Mouse (Mus musculus): ENCODE measurements around the gene Ssu2.

The Ssu2 gene

GRCm38 (mm10) chr6:112387947-112388346 is at the start of gene Ssu2:
Ssu2 (minus strand) TSS chr6:112388023.
- ATAC-seq (ENCODE audit: low TSS enrichment), result no peak

- no peak for ATAC-seq (ENCODE audit: low TSS enrichment)
These were observed 38.4 kb upstream of the Ssu2 start for GRCm38 (mm10) chr6:112426018-112426732.

GRCm38 (mm10) chr6:112423746-112424501 is 36.1 kb upstream of the Ssu2 start:
- ATAC-seq (ENCODE audit: low TSS enrichment), result peak; percentile 75

GRCm38 (mm10) chr6:112420883-112421282 is 33.1 kb upstream of the Ssu2 start:
- ATAC-seq (ENCODE audit: low TSS enrichment), result no peak

- ATAC-seq (ENCODE audit: low TSS enrichment), result peak; percentile 66
These were observed 31.5 kb upstream of the Ssu2 start for GRCm38 (mm10) chr6:112419333-112419732.

- no peak for ATAC-seq (ENCODE audit: low TSS enrichment)
These were observed 16.3 kb upstream of the Ssu2 start for GRCm38 (mm10) chr6:112404111-112404510.

GRCm38 (mm10) chr6:112401953-112402683 is 14.3 kb upstream of the Ssu2 start:
- ATAC-seq (ENCODE audit: low TSS enrichment), result peak; percentile 88

- ATAC-seq (ENCODE audit: low TSS enrichment), result no peak
These were observed 9.5 kb upstream of the Ssu2 start for GRCm38 (mm10) chr6:112397351-112397750.

GRCm38 (mm10) chr6:112396352-112396751 is 8.5 kb upstream of the Ssu2 start:
- ATAC-seq (ENCODE audit: low TSS enrichment), result no peak

GRCm38 (mm10) chr6:112388385-112388784 is 562 bp upstream of the Ssu2 start:
- no peak for ATAC-seq (ENCODE audit: low TSS enrichment)

- ATAC-seq (ENCODE audit: low TSS enrichment), result peak; percentile 71
These were observed 1.6 kb downstream of the Ssu2 start for GRCm38 (mm10) chr6:112386260-112386659.

GRCm38 (mm10) chr6:112382990-112383685 is 4.7 kb downstream of the Ssu2 start:
- no peak for ATAC-seq (ENCODE audit: low TSS enrichment)

GRCm38 (mm10) chr6:112379054-112379453 is 8.8 kb downstream of the Ssu2 start:
- ATAC-seq (ENCODE audit: low TSS enrichment), result no peak

GRCm38 (mm10) chr6:112375661-112376392 is 12.0 kb downstream of the Ssu2 start:
- no peak for ATAC-seq (ENCODE audit: low TSS enrichment)

- peak; percentile 93 for ATAC-seq (ENCODE audit: low TSS enrichment)
These were observed 13.8 kb downstream of the Ssu2 start for GRCm38 (mm10) chr6:112373886-112374585.

GRCm38 (mm10) chr6:112365294-112365693 is 22.5 kb downstream of the Ssu2 start:
- ATAC-seq (ENCODE audit: low TSS enrichment), result no peak

- no peak for ATAC-seq (ENCODE audit: low TSS enrichment)
These were observed 23.2 kb downstream of the Ssu2 start for GRCm38 (mm10) chr6:112364581-112364980.

GRCm38 (mm10) chr6:112362349-112362958 is 25.4 kb downstream of the Ssu2 start:
- peak; percentile 66; the same call in 1 of the 2 replicates for ATAC-seq (ENCODE audit: low TSS enrichment)

- ATAC-seq (ENCODE audit: low TSS enrichment), result peak; percentile 80
These were observed 27.1 kb downstream of the Ssu2 start for GRCm38 (mm10) chr6:112360676-112361075.

- no peak for ATAC-seq (ENCODE audit: low TSS enrichment)
These were observed 28.5 kb downstream of the Ssu2 start for GRCm38 (mm10) chr6:112359341-112359740.

Data from frontal cortex, adult (tissue).